Mouse (Mus musculus): ENCODE measurements at regions not wholly inside any gene's neighbourhood (a gene's known extent, or its start where the extent isn't known, plus 50 kb on each side); places are given as distances from the start of the nearest gene placed in this dataset.

DNA sequence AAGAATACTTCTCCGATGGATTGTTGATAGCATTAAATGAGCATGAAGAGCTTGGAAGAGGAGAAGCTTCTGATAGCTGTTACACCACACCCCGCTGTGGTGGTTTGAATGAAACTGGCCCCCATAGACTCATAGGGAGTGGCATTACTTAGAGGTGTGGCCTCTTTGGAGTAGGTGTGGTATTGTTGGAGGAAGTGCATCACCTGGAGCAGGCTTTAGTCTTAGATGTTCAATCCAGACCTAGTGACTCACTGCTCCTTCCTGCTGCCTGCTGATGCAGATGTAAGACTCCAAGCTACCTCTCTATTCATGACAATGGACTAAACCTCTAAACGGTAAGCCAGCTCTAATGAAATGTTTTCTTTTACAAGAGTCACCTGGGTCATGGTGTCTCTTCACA is 237.1 kb upstream of the Mpped2 start:
- DNase-seq (ENCODE audit: low spot score in 2 of 2) = no peak

DNA sequence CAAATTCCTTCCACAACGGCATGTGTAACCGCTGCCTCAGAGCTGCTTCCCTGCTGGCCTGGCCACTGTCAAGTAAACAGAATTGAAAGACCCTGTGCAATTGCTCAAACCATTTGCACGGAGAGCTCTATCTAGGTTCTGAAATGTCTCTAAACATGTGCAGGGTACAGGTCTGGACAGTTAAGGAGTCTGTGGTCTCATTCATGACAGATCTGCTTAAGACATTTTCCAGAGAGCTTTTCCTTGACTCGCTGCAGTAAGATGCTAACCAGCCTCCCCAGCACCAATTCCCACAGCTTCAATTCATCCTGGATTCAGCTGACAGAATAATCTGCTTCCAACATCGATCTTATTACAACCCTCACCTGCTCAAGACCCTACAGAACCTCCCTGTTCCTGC is 235.1 kb upstream of the Mpped2 start:
- DNase-seq (ENCODE audit: low spot score in 2 of 2) = no peak

DNA sequence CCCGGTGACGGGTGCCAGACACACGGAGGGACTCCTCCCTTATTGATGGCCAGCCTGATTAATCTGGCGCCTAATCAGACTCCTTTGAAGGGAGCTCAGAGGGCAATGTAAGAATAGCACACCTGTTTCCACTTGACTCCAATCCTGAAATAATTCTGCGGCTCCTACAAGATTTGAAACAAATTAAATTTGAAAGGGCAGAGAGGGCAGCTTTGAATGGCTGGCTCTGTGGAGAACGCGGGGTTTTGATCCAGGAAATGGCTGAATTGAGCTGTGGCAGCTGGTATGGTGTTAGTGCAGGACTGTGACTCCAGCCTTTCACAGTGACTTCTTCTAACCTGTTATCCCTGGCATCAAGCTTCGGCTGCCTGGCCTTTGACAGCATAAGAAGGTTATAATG is 232.0 kb upstream of the Mpped2 start:
- no peak for DNase-seq (ENCODE audit: low spot score in 2 of 2)

DNA sequence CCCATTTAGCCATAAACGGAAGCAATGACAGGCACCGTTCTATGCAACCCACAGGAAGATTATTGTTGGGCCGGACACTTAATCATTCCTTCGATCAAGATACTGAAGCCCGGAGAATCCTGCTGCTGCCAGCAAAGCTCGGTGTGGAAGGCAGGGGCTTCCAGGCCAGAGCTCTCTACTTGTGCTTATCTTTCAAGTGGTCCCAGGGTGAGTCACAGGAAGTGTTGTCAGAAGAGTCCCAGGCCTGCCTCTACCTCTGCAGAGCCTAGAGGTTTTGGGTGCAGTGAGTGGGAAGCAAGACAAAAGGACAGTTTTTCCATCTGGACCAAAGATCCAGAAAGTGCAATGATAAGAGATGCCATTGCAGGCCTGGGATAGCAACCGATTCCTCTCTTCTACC is 231.6 kb upstream of the Mpped2 start:
- no peak for DNase-seq (ENCODE audit: low spot score in 2 of 2)

DNA sequence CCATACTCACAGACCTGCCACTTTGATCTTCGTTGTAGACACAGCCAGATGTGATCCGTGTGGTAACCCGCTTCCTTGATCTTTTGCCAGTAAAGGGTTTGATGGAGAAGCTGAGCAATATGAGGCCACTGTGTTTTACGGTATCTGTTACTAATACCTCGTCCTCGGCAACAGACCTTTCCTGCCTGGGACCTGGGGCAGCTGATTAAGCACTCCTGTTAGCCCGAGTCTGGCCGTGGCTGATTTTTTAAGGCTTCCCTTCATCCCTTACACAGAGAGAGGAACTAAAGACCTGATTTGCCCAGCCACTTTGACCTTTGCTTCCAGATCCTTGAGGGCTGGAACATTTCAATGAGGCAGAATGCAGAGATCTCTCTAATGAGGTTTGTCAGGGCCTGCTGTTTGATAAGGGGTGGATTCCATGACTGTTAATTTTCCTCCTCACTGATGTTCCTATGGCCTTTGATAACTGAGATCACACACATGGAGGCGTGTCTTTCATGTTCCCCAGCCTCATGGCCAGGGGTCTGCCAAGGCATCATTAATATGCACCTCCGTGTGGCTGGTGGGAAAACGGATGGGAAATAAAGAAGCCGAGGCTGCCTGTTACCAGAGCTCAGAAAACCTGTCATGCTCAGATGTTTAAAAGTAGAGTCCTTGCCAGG is 231.0 kb upstream of the Mpped2 start:
- no peak for DNase-seq (ENCODE audit: low spot score in 2 of 2)

DNA sequence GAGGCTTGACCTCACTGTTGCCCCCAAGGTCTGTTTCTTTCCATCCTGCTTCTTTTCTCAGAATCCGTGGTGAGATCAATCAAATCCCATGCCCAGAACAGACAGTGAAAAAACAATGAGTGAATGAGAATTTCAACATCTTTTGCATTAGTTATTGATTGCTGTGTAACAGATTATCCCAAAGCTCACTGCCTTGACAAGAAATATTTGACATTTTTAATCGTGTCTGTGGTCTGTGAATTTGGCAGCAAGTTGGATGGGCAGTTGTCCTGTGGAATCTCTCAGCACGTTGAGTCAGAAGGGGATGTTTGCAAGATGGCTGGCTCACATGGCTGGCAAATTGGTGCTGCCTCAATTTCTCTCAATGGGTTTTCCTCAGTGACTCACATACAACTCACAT is 228.0 kb upstream of the Mpped2 start:
- no peak for DNase-seq (ENCODE audit: low spot score in 2 of 2)

DNA sequence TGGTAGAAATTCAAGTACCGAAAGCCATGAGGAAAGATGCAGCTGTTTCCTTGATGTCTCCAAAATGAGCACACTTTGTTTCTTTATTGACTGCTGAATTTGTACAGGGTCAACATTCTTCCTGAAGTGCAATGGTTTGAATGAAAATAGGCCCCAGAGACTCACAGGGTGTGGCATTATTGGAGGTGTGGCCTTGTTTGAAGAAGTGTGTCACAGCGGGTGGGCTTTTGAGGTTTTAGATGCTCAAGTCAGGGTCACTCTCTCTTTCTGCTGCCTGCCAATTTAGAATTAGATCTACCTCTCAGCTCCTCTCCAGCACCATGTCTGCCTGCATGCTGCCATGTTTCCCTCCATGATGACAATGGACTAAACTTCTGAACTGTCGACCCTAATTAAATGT is 227.2 kb upstream of the Mpped2 start:
- DNase-seq (ENCODE audit: low spot score in 2 of 2) = no peak

DNA sequence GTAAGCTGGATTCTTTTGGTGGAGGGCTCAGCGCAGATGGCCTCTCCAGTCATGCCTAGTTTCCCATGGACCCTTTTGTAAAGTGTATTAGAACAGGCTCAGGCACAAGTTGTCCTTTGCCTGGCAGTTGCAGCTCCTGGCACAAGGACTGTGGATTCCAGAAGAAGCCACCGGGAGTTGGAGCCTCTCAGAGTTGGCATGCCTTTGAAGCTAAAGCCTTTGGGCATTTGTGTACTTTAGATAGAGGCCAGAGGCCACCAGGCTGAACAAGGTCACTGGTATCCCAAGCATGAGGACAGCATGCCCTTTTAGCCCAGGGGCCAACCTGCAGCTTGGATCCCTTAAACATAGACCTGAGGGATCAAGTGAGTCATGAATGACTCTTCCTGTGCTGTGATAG is 223.9 kb upstream of the Mpped2 start:
- no peak for DNase-seq (ENCODE audit: low spot score in 2 of 2)

DNA sequence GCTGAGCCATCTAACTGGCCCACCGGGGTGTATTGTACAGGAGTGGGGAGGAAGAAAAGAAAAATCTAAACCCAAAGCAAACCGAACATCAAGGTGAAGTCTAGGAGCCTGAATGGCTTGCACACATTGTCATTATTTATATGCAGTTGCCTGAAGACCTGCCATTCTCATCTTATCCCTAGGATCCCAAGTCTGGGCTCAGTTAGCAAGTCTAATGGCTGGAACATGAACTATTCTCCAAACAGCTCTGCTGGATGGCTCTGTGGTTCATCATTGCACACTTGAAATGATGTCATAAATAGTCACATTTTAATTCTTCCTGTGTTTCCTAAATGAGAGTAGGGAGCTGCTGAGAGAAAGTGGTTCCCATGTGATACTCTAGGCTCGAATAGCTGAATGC is 219.6 kb upstream of the Mpped2 start:
- no peak for DNase-seq (ENCODE audit: low spot score in 2 of 2)

DNA sequence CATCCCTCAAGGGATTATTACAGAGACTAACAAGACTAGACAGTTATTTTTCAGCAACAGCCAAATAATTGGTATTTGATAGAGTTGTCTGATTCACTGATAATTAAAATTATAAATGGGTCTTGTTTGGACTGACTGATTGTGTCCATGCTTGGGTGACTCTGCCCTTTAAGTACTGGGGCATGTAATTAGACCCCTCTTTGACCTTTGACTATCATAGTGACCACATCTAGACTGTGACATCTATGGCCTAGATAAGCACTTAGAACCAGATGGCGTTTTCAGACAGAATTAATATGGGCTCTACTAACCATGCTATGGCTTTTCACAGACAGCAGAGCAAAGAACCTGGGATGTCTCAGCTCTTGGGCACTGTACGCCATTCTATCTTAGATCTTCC is 215.1 kb upstream of the Mpped2 start:
- no peak for DNase-seq (ENCODE audit: low spot score in 2 of 2)

DNA sequence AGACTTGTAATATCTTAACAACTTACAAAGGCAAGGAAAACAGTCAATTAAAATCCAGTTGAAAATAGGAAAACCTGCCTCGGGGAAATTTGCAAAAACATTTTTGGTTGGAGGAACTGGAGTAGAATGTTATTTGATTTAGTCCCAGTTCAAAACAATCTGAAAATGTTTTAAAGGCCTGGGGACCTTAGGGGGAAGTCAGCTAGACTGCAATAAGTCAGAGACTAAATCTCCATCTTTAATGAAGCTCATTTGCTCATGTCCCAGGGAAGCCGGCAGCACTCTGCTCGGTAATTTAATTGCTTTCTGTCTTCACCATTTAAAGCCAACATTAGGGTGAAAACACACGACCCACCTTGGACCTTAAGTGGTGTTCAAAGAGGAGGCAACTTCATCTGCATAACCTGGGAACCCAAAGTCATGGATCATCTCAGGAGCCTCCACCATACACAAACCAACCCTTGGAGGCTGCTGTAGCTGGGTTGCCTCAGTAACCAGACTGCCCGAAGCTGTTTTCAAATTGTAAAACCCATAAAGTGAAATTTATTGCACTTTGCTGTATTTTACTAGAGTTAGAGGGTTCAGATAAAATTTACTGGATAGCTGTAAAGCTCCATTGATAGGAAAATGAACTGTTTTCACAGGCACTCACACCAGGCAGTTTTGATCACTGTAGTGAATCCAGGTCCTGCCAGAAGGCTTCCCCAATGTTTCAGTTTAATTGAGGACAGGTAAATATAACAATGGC is 205.6 kb upstream of the Mpped2 start:
- DNase-seq (ENCODE audit: low spot score in 2 of 2) = no peak

DNA sequence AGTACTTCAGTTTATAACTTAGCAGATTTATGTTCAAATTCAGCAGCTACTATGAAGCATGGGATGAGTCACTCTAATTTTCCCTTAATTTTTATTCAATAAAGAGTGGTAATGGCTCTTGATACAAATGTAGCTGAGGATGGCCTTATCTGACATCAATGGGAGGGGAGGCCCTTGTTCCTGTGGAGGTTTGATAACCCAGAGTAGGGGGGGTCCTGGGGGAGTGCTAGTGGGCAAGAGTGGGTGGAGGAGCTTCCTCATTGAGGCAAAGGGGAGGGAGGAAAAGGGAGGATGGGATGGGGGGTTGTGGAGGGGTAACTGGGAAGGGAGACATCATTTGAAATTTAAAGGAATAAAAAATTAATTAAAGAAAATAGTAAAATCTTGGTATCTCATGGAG is 194.3 kb upstream of the Mpped2 start:
- DNase-seq (ENCODE audit: low spot score in 2 of 2) = no peak

DNA sequence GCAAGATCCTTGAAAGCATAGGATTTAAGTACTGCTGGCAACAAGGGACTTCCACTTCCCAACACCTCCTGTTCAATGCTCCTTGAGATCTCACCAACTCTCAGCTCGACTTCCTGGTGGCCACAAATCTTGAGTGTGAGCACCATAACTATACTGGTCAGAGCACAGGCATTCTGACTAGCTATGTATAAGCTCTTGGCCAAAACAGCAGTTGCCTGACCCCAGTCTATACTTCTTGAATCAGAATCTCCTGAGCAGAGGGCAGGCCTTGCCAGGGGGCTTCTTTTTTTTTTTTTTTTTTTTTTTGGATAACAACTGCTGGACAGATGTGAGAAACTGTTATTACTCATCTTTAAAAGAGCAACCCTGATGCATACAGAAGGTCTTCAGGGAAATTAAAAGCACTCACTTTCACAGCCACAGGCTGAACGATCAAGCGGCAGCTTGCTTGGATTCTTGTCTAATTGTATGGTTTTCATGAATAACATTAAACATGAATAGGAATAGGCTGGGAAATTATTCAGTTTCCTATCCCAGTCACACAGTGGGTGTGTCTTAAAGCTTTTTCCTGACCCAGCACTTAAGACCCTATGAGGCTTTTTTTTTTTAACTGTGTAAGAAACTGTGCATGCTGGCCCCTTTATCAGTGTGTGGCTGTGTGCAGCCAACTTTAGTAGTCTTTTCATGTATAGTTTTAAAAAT is 193.7 kb upstream of the Mpped2 start:
- no peak for DNase-seq (ENCODE audit: low spot score in 2 of 2)

DNA sequence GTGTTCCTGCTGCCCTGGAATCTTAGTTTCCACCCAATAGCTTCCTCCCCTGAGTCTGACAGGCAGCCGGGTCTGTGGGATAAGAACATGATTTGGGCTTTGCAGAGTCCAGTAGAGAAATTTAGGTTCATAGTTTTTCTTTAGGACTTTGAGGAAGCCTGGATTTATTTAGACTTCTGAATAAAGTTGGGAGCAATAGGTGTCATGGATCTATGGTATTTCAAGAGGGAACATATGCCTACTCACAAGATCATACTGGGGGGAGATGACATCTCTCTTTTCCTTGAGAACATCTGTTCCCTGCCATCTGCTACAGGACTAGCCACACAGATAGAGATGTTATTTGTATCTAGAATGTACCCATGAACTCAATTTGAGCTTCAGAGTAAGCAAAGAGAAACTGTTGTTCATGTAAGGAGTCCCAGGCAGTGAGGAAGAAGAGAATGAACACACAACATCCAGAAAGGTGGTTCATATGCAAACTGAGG is 188.1 kb upstream of the Mpped2 start:
- DNase-seq (ENCODE audit: low spot score in 2 of 2) = peak; percentile 21 to 64

DNA sequence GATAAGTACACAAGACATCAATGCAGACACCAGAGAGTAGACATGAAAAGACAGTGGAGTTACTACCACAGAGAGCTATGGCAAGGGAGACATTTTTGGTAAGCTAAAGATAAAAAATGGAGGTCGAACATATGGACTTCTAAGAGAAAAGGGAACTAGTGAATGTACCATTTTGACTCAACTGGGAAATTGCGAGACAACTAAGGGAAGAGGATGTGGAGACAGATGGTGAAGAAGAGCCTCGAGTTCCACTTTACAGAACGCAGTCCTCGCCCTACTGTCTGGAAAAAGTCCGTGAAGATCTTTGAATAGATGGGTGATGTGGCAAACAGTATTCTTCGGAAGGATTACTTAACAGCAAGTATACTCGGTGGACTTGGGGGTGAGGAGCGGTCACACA is 181.2 kb upstream of the Mpped2 start:
- DNase-seq (ENCODE audit: low spot score in 2 of 2) = peak in 1 of 2 experiments; percentile 35

DNA sequence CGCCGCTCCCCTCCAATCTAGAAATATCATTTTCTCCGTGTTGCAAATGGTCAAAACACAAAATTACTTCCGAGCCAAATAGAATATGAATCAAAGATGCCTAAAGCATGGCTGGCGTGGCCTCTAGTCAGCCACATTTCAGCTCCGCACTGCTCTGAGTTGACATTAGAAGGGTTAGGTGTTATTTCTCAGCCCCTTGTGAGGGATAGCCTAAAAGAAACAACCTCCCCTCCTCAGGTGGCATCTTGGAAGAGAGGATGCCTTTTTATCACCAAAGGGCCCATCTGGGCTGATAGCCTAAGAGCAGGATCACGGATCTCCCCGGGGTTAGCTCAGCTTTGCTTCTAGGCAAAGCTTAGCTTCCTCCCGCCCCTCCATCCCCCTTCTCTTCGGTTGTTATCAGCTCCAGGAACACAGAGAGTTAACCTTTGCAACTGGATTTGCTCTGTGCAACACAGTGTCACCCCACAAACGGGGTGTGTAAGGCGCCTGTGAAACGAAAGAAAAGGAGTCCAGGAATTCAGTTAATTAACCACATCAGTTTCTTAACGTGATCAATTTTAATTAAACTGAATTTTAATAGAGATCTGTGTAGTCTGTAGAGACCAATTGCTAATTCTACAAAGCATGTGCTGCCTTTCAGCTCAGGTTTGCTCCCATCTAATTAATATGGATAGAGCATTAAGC is 180.6 kb upstream of the Mpped2 start:
- DNase-seq (ENCODE audit: low spot score in 2 of 2) = no peak

DNA sequence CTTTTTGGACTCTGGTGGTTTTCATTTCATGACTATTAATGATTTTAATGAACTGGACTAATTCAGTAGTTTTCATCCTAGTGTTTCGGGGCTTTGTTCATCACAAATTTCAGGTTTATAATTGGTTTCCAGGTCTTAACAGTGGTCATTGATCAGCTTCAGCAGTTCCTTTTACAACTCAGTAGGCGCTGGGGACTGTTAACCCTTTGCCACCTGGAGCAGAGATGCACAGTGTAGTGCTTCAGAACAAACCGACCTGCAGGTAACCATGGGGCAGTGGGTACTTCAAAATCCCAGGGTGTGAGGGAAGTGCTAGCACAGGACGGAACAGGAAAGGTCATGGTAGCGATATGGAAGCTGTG is 180.1 kb upstream of the Mpped2 start:
- no peak for DNase-seq (ENCODE audit: low spot score in 2 of 2)

DNA sequence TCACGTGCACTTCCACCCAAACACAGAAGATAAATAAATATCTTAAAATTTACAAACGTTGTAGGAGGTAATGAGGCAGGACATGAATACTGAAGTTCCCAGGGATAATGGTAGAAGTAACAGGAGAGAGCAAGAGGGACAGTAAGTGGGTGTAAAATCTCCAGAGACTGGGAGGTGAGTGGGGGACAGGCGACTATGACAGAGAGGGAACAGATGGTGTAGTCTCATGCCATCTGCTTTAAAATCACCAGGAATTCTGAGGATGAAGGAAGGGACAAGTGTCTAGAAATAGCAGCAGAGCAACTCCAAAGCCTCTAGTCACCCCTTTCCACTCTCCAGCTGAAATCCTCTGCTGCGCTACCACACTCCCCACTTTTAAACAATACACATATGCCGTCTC is 175.8 kb upstream of the Mpped2 start:
- peak; percentile 58 to 85 for DNase-seq (ENCODE audit: low spot score in 2 of 2)

DNA sequence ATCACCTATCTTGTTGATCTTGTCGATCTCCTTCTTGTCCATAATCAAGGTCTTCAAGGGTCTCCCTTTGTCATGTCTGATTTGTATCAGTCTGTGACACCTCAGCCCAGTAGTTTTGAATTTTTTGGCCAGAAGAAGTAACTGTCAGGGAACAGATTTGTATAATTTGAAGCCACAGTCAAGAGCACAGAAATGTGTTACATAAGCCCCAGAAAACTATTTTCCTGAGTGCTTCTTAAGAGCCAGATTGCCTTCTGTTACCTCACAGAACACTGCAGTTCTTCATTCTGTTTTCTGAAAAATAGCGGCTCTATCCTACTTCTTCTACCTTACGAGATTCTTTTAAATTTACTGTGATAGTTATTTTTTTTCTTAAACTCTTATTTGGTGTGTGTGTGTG is 170.1 kb upstream of the Mpped2 start:
- peak; percentile 17 to 28 for DNase-seq (ENCODE audit: low spot score in 2 of 2)

DNA sequence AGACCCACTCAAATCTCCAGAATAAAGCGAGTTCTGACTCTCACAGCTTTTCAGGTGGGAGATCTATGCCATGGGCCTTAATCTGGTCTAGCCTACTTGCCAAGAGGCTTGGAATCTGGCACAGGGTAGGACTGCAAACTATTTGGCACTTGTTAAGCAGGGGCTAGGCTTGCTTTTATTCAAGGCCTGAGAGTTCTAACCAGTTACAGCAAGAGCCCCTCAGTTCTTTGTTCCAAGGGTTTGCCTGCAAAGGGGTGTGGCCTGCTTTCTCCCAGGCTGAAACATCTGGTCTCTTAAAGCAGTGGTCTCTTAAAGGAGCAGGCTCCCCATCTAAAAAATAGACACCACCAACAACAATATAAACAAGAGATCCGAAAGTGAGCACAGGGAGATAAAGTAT is 166.1 kb upstream of the Mpped2 start:
- DNase-seq (ENCODE audit: low spot score in 2 of 2) = no peak

DNA sequence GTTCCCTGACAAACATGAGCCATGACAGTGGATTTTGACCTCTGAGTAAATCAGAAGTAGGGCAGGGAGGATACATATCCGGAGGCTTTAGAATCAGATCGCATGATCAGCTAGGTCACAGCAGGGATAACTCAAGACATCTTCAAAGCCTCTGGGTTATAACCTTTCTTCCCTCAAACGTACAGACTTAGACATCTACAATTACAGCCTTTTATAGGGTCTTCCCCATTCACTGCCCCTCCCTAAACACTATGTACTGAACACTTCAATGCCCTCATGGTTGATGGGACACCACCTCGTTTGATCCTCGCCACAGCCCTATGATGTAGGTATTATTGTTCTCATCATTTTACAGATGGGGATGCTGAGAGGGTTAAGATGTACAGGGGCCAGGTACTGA is 163.8 kb upstream of the Mpped2 start:
- no peak for DNase-seq (ENCODE audit: low spot score in 2 of 2)

DNA sequence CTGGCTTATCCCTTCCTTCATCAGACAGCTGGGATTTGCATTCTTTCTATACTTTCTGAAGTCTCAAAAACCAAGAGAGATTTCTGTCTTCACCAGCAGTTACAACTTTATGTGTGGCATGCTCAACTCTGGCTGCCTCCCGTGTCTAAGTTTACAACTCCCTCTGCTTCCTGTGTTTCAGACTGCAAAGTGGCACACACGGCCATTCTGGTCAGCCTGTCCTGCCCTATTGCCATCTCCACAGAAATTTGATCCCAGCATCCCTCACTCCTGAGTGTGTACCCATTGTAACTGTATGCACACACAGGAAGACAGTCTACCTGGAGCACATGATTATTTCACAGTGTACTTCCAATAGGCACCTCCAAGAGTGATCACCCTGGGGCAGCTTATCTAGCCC is 163.3 kb upstream of the Mpped2 start:
- DNase-seq (ENCODE audit: low spot score in 2 of 2) = no peak
